Mouse (Mus musculus) myocyte (in vitro differentiated cells): ENCODE results near the gene Poldip3. TPM values are rescaled to one million over a fixed set of nuclear protein-coding genes. Genes with fewer than 3 reads are reported as not detected.
A peak's percentile ranks its signal among the peaks of the same experiment; 100 is the strongest.

Source experiments
- H3K27me3 ChIP-seq: one replicate; pipeline ENCODE4 v1.6.1; 2011; ENCODE audit not compliant: control insufficient read depth, insufficient read depth, insufficient read length
- H3K36me3 ChIP-seq: one replicate; pipeline ENCODE4 v1.6.1; 2011; ENCODE audit not compliant: control insufficient read depth, insufficient read depth
- H3K4me2 ChIP-seq: one replicate; pipeline ENCODE4 v1.6.1; 2011; ENCODE audit warnings: low read depth, control low read depth
- H3K4me3 ChIP-seq: one replicate; pipeline ENCODE4 v1.5.1; 2011; ENCODE audit warnings: mild to moderate bottlenecking, control low read depth, moderate library complexity
- H3K79me2 ChIP-seq: one replicate; pipeline ENCODE4 v1.6.1; 2011; ENCODE audit not compliant: control insufficient read depth, insufficient read depth
- H3ac ChIP-seq: one replicate; pipeline ENCODE4 v1.6.1; 2011; ENCODE audit not compliant: control insufficient read depth, insufficient read length
- CEBPB ChIP-seq: IDR thresholded peaks from 2 replicates; pipeline ENCODE4 v1.6.1; 2011; ENCODE audit warnings: mild to moderate bottlenecking, moderate library complexity; ENCODE audit not compliant: poor library complexity, insufficient read depth, severe bottlenecking
- E2F4 ChIP-seq: IDR thresholded peaks from one replicate; pipeline ENCODE4 v1.6.1; 2011; ENCODE audit warnings: mild to moderate bottlenecking, control low read depth, moderate library complexity; ENCODE audit not compliant: insufficient read depth
- MAX ChIP-seq: IDR thresholded peaks from one replicate; pipeline ENCODE4 v1.6.1; 2011; ENCODE audit warnings: low read depth, mild to moderate bottlenecking, control low read depth
- MYOD1 ChIP-seq, 3 experiments: IDR thresholded peaks; one replicate each; pipeline ENCODE4 v1.6.1; 2011; ENCODE audit warnings: control low read depth in 2 of 3, low read depth in 2 of 3, mild to moderate bottlenecking in 2 of 3, moderate library complexity in 1 of 3; ENCODE audit not compliant: insufficient read length in 2 of 3, control insufficient read depth in 1 of 3
- MYOG ChIP-seq, 3 experiments: IDR thresholded peaks; one replicate each; pipeline ENCODE4 v1.6.1; 2011; ENCODE audit warnings: control low read depth in 2 of 3, low read depth in 2 of 3, mild to moderate bottlenecking in 2 of 3; ENCODE audit not compliant: insufficient read length in 2 of 3, control insufficient read depth in 1 of 3, insufficient read depth in 1 of 3
- POLR2A ChIP-seq: IDR thresholded peaks from one replicate; pipeline ENCODE4 v1.6.1; 2011; ENCODE audit warnings: low read depth, mild to moderate bottlenecking, control low read depth, moderate library complexity; ENCODE audit not compliant: insufficient read length
- POLR2AphosphoS2 ChIP-seq: IDR thresholded peaks from one replicate; pipeline ENCODE4 v1.6.1; 2011; ENCODE audit warnings: low read depth, control low read depth; ENCODE audit not compliant: insufficient read length
- REST ChIP-seq: IDR thresholded peaks from one replicate; pipeline ENCODE4 v1.6.1; 2011; ENCODE audit warnings: mild to moderate bottlenecking, control low read depth, moderate library complexity; ENCODE audit not compliant: insufficient read depth, insufficient read length
- SRF ChIP-seq: IDR thresholded peaks from one replicate; pipeline ENCODE4 v1.6.1; 2011; ENCODE audit warnings: low read depth; ENCODE audit not compliant: control insufficient read depth, insufficient read length
- TCF12 ChIP-seq: IDR thresholded peaks from one replicate; pipeline ENCODE4 v1.6.1; 2011; ENCODE audit warnings: mild to moderate bottlenecking, control low read depth; ENCODE audit not compliant: poor library complexity, insufficient read depth, severe bottlenecking
- TCF3 ChIP-seq: IDR thresholded peaks from one replicate; pipeline ENCODE4 v1.6.1; 2011; ENCODE audit warnings: low read depth, control low read depth; ENCODE audit not compliant: insufficient read length
- USF1 ChIP-seq: IDR thresholded peaks from one replicate; pipeline ENCODE4 v1.6.1; 2011; ENCODE audit warnings: low read depth, mild to moderate bottlenecking, control low read depth, moderate library complexity
- polyA plus RNA-seq: library from polyadenylated mRNA; unstranded; fragments of >200 nt; fragmentation: generic; extraction: Trizol; gene quantifications from one replicate; pipeline ENCODE4 v1.2.1, GENCODE M21; 2012; ENCODE audit warnings: missing spikeins

The Poldip3 gene
- polyA plus RNA-seq, 1 experiment = 85.9 TPM

GRCm38 (mm10) chr15:83124625-83125024, 24.6 kb downstream of the Poldip3 start:
- Histone ChIP-seq H3K4me3 (no peak overlapping the region), H3K4me2 (no peak overlapping the region), H3K36me3 (peaks cover 50% of the 10 kb centered on the region), H3K79me2 (peaks cover 21% of the 10 kb centered on the region), H3ac (no peak overlapping the region), H3K27me3 (no peaks in the 10 kb centered on the region)
- TF ChIP-seq TCF12 (no peak), POLR2AphosphoS2 (peak; percentile 56), REST (no peak)

DNA sequence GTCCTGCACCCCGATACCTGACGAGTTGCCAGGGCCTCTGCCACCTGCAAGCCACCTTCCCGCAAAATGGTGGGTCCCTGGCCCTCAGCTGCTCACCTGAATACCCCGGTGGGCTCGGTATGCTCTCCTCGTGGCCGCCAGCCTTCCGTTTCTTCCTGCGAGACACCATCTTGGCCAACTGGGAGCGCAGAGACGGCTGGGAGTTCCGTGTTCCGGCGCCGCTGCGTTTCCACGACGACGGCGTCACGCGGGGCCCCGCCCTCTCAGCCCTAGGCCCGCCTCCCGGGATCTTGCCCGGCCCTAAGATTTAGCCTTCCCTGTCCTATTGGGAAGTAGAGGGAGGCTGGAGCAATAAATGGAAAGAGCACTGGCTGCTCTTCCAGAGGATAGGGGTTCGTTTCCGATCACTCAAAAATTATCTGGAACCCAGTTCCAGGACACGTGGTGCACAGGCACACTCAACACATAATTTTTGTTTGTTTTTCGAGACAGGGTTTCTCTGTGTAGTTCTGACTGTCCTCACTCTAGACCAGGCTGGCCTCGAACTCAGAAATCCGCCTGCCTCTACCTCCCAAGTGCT, 26.5 kb downstream of the Poldip3 start, which contains the start of gene Rrp7a:
Rrp7a (minus strand) TSS at position 236 of the 580 bp plus-strand sequence.
- Histone ChIP-seq H3K27me3 (no peaks in the 10 kb centered on the region), H3K4me2 (peak within 1 kb of the TSS; percentile 94), H3K79me2 (peaks cover 25% of the 10 kb centered on the region), H3K36me3 (peaks cover 46% of the 10 kb centered on the region), H3ac (peak within 1 kb of the TSS; percentile 50), H3K4me3 (peak within 1 kb of the TSS; percentile 84)
- peak; percentile 88 for TF ChIP-seq POLR2AphosphoS2
- peak; percentile 82 for TF ChIP-seq POLR2A
- no peak for TF ChIP-seq REST
- peak in 1 of 3 experiments; percentile 33 for TF ChIP-seq MYOG (IDR thresholded peaks at IDR 0.05; ENCODE audit: control insufficient read depth in 1 of 3, insufficient read depth in 1 of 3, insufficient read length in 2 of 3, low read depth in 2 of 3)
- peak; percentile 66 for TF ChIP-seq SRF
- no peak for TF ChIP-seq E2F4
- no peak for TF ChIP-seq MAX
- no peak for TF ChIP-seq TCF3
- no peak for TF ChIP-seq CEBPB
- TF ChIP-seq USF1 = peak; percentile 59
- TF ChIP-seq TCF12 = no peak
- peak in 1 of 3 experiments; percentile 28 for TF ChIP-seq MYOD1 (IDR thresholded peaks at IDR 0.05; ENCODE audit: control insufficient read depth in 1 of 3, insufficient read length in 2 of 3, low read depth in 2 of 3)

DNA sequence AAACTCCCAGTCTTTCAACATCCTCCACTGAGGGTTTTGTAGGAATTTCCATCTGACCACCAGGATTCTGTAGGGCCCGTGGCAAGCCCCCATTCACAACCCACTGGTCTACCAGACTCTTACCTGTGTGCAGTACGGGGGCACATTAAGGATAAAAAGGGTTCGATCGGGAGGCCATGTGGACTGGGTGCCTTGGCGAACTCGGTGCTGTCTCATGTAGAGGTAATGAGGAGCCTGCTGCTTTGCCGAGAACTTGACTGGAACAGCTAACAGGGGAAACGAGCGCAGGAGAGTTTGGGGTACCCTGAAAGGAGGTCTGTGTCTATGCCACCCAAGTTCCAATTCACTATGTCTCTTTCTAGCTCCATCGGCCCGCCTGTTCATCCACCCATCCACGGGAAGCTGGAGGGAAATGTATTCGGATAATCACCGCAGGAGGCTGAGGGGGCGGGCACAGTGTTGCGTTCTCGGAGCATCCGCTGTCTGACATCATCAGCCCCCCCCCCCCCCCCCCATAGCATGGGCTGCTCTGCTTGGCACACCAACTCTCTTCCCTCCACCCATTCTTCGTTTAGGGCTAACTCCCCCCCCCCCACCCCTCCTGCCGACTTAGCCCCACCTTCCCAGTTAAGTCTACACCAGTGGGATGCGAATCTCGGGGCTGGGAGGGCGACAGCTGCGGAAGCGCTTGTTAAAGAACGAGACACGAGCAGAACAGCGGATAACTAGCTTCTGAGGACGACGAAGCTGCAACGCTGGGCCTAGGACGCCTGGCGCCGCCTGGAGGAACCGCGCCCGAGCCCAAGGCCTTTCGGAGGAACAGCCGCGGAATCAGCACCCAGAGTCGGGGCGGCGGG, 27.2 kb downstream of the Poldip3 start:
- Histone ChIP-seq H3K36me3 (peaks cover 45% of the 10 kb centered on the region), H3K27me3 (no peaks in the 10 kb centered on the region), H3K4me2 (peak overlapping the region; percentile 94), H3K79me2 (peaks cover 25% of the 10 kb centered on the region), H3ac (peak overlapping the region; percentile 50), H3K4me3 (peak overlapping the region; percentile 84)
- TF ChIP-seq POLR2AphosphoS2 = no peak
- TF ChIP-seq CEBPB = no peak
- TF ChIP-seq TCF3 = no peak
- TF ChIP-seq SRF = no peak
- no peak for TF ChIP-seq TCF12
- no peak for TF ChIP-seq MAX
- no peak for TF ChIP-seq REST
- no peak for TF ChIP-seq POLR2A
- TF ChIP-seq USF1 = no peak
- TF ChIP-seq MYOG (IDR thresholded peaks at IDR 0.05; ENCODE audit: control insufficient read depth in 1 of 3, insufficient read depth in 1 of 3, insufficient read length in 2 of 3, low read depth in 2 of 3) = peak in 2 of 3 experiments; percentile 13 to 19
- TF ChIP-seq MYOD1 (IDR thresholded peaks at IDR 0.05; ENCODE audit: control insufficient read depth in 1 of 3, insufficient read length in 2 of 3, low read depth in 2 of 3) = peak in 1 of 3 experiments; percentile 32
- no peak for TF ChIP-seq E2F4

DNA sequence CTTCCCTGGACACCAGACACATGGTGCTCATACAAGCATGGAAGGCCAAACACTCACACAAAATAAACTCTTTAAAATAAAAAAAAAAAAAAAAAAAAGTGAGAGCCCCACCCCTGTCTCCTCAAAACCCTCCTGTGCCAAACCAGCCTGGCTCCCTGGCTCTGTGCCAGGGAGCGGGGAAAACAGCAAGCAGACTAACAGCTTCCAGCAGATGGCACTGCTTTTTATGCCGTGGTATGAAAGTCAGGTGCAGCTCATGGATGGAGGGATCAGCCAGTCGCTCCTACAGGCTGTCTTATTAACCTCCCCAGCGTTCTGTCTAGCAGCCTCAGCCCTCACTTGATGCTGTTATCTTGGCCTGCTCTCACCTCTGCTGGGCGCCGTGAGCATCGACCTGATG, 30.8 kb downstream of the Poldip3 start:
- Histone ChIP-seq H3K36me3 (peaks cover 27% of the 10 kb centered on the region), H3K79me2 (peaks cover 25% of the 10 kb centered on the region), H3K4me2 (no peak overlapping the region), H3K27me3 (no peaks in the 10 kb centered on the region), H3K4me3 (no peak overlapping the region), H3ac (no peak overlapping the region)
- TF ChIP-seq POLR2AphosphoS2 = peak; percentile 34
- no peak for TF ChIP-seq SRF

- Histone ChIP-seq H3K79me2 (peaks cover 7% of the 10 kb centered on the region), H3K4me3 (no peak overlapping the region), H3K36me3 (peaks cover 18% of the 10 kb centered on the region), H3ac (no peak overlapping the region), H3K27me3 (no peaks in the 10 kb centered on the region), H3K4me2 (no peak overlapping the region)
- no peak for TF ChIP-seq TCF3
- TF ChIP-seq REST = no peak
- no peak for TF ChIP-seq SRF
- no peak for TF ChIP-seq USF1
- TF ChIP-seq CEBPB = no peak
- no peak for TF ChIP-seq E2F4
- TF ChIP-seq MAX = no peak
- TF ChIP-seq POLR2A = no peak
- no peak for TF ChIP-seq POLR2AphosphoS2
- no peak for TF ChIP-seq TCF12
- no peak for TF ChIP-seq MYOG (IDR thresholded peaks at IDR 0.05; ENCODE audit: control insufficient read depth in 1 of 3, insufficient read depth in 1 of 3, insufficient read length in 2 of 3, low read depth in 2 of 3)
- no peak for TF ChIP-seq MYOD1 (IDR thresholded peaks at IDR 0.05; ENCODE audit: control insufficient read depth in 1 of 3, insufficient read length in 2 of 3, low read depth in 2 of 3)
These were observed 34.1 kb downstream of the Poldip3 start for GRCm38 (mm10) chr15:83115071-83115470.
